Mouse (Mus musculus) lung, embryonic 15.5 days (tissue): ENCODE measurements around the gene C5ar1. TPM values are rescaled to one million over a fixed set of nuclear protein-coding genes. Genes with fewer than 3 reads are reported as not detected.
A peak's percentile ranks its signal among the peaks of the same experiment; 100 is the strongest.
"Not testable (repeated sequence)": the region's sequence is repeated elsewhere in the genome, so short reads cannot be mapped to it uniquely, and the experiment has no call there.

Source experiments
- ATAC-seq: fragments of 200-750 bp; cut with Nextera tagmentation; 2 replicates; pipeline ENCODE4 v1.8.0; 2017; ENCODE audit warnings: moderate number of reproducible peaks, borderline replicate concordance; ENCODE audit not compliant: low FRiP score, low TSS enrichment; ENCODE audit errors: extremely low read depth
- H3K27ac ChIP-seq: fragments of 300-500 bp; sonication (generic); 2 replicates; pipeline ENCODE4 v1.5.1; 2015; ENCODE audit warnings: moderate library complexity, mild to moderate bottlenecking, inconsistent platforms
- H3K27me3 ChIP-seq: fragments of 300-500 bp; sonication (generic); 2 replicates; pipeline ENCODE4 v1.6.1; 2015; ENCODE audit warnings: inconsistent platforms
- H3K36me3 ChIP-seq: fragments of 300-500 bp; sonication (generic); 2 replicates; pipeline ENCODE4 v1.6.1; 2015; ENCODE audit warnings: inconsistent platforms
- H3K4me1 ChIP-seq: fragments of 300-500 bp; sonication (generic); 2 replicates; pipeline ENCODE4 v1.6.1; 2015; ENCODE audit warnings: inconsistent platforms
- H3K4me2 ChIP-seq: fragments of 300-500 bp; sonication (generic); 2 replicates; pipeline ENCODE4 v1.6.1; 2015; ENCODE audit warnings: inconsistent platforms, mild to moderate bottlenecking, moderate library complexity
- H3K4me3 ChIP-seq: fragments of 300-500 bp; sonication (generic); 2 replicates; pipeline ENCODE4 v1.5.1; 2015; ENCODE audit warnings: mild to moderate bottlenecking, inconsistent platforms
- H3K9ac ChIP-seq: fragments of 300-500 bp; sonication (generic); 2 replicates; pipeline ENCODE4 v1.6.1; 2015; ENCODE audit warnings: inconsistent platforms
- H3K9me3 ChIP-seq: fragments of 300-500 bp; sonication (generic); 2 replicates; pipeline ENCODE4 v1.6.1; 2016; ENCODE audit warnings: inconsistent platforms
- WGBS: fragments of 180-500 bp; shearing (Covaris S2); methylation state at CpG from one replicate; pipeline ENCODE4 v1.1.7; 2015; 5-methylcytosine and 5-hydroxymethylcytosine counted together
- polyA plus RNA-seq: library from polyadenylated mRNA; unstranded; fragments of >200 nt; fragmentation: Nextera tagmentation; extraction: Ambion mirVana; gene quantifications from 2 replicates; pipeline ENCODE4 v1.2.1, GENCODE M21; 2015

C5ar1 gene
- 2.5 and 2.7 TPM in 2 replicates for polyA plus RNA-seq

DNA sequence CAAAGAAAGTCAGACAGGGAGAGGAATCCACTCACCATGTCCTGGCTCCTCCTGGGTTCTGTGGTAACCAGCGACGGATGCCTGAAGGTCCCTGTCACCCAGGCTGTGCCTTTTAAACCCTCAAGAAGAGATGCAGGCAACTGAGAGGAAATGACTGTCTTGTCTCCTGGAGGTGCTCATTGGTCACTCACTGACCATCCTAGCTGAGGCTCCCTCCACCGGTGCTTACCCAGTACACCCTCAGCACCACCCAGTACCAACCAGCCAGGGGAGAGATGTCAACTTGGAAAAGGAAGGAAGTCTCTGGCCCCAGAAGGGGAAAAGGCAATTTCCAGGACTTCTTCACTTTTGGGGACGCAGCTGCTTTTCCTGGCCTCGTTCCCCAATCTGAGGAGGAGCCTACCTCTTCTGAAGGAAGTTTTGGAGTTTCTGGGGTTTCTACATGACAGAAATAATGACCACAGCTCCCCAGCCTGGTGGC lies at the start of gene C5ar1:
Gene C5ar1, minus strand, starts transcription at position 431 of the 481 bp plus-strand sequence.
- Histone ChIP-seq H3K4me3 (no peak within 1 kb of the TSS), H3K36me3 (no peaks in the 10 kb centered on the region), H3K9ac (no peak within 1 kb of the TSS), H3K4me2 (no peak within 1 kb of the TSS), H3K27me3 (no peaks in the 10 kb centered on the region), H3K9me3 (no peaks in the 10 kb centered on the region), H3K4me1 (no peaks in the 10 kb centered on the region), H3K27ac (no peak within 1 kb of the TSS)
- WGBS = 86% methylated on average over 5 of the region's 5 CpGs
- ATAC-seq = no peak

DNA sequence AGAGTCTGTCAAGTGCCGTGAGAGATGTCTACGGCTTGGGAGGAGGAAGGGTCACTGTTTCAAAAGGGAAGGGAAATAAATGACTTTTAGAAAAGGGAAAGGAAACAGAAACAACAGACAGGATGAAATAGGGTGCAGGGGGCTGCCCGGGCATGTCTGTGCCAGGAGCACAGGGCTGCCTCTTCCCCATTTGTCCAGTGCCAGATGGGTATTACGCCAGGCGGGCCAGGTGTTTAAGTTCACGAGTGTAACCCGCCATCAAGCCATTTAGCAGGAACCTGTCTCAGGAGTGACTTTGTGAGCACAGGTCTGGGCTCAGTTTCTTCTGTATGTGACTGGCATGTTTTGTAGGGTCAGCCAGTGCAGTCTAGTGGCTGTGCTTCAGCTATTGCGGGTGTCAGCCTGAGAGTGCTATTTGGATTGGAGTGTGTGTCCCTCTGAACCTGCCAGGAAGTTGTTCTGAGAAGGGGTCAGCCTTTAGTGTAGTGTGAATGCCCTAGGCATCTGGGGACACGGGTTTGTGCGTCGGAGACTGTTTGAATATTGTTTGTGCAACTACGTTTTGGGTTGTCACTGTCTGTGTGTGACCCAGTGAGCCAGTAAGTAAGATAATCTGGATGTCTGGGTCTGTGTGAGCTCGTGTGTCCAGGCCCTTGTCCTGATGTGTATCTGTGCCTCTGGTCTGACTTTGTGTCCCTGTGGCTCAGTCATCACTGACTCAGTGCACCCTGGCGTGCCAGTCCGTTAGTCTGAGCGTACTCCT lies 49.4 kb upstream of the C5ar1 start:
- Histone ChIP-seq H3K4me1 (peaks cover 51% of the 10 kb centered on the region), H3K27ac (peak overlapping the region; percentile 48), H3K9ac (peak overlapping the region; percentile 51), H3K36me3 (no peaks in the 10 kb centered on the region), H3K27me3 (peaks cover 12% of the 10 kb centered on the region), H3K4me3 (peak overlapping the region; percentile 64), H3K4me2 (peak overlapping the region; percentile 99), H3K9me3 (no peaks in the 10 kb centered on the region)
- 23% methylated on average over 16 of the region's 16 CpGs for WGBS
- no peak for ATAC-seq

DNA sequence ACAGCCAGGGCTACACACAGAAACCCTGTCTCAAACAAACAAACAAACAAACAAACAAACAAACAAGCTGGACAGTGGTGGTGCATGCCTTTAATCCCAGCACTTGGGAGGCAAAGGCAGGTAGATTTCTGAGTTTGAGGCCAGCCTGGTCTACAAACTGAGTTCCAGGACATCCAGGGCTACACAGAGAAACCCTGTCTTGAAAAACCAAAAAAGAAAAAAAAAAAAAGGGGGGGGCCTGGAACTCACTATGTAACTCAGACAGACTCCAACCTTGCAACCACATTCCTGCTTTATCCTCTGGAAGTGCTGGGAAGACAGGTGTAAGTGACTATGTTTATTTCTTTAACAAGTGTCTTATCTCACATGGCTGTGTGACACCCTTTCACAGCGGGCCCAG lies 48.8 kb upstream of the C5ar1 start, which contains the start of gene Bbc3:
Gene Bbc3, plus strand, starts transcription at position 301 of the 400 bp plus-strand sequence.
- peak within 1 kb of the TSS; percentile 64 for H3K4me3 ChIP-seq
- not testable (repeated sequence) for H3K9me3 ChIP-seq, H3K36me3 ChIP-seq, ATAC-seq
- peak within 1 kb of the TSS; percentile 48 for H3K27ac ChIP-seq
- WGBS = 12% methylated on average over 1 of the region's 1 CpGs
- H3K9ac ChIP-seq = peak within 1 kb of the TSS; percentile 51
- peaks cover 46% of the 10 kb centered on the region for H3K4me1 ChIP-seq
- peaks cover 12% of the 10 kb centered on the region for H3K27me3 ChIP-seq
- peak within 1 kb of the TSS; percentile 99 for H3K4me2 ChIP-seq

DNA sequence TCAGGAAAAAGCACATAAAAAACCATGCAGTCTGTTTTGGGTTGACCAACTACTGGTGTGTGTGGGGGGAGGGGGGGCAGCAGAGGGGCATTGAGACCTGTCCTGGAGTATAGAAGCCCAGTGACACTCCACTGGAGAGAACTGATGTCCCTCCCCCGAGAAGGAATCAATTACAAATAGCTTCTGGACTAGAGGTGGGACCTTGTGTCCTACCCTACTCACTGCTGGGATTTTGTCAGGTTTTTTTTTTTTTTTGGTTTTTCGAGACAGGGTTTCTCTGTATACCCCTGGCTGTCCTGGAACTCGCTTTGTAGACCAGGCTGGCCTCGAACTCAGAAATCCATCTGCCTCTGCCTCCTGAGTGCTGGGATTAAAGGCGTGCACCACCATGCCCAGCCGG lies 47.8 kb upstream of the C5ar1 start:
- peaks cover 12% of the 10 kb centered on the region for H3K27me3 ChIP-seq
- not testable (repeated sequence) for H3K36me3 ChIP-seq, H3K4me2 ChIP-seq, H3K27ac ChIP-seq, H3K9ac ChIP-seq, ATAC-seq, H3K9me3 ChIP-seq, H3K4me3 ChIP-seq
- 76% methylated on average over 6 of the region's 6 CpGs for WGBS
- H3K4me1 ChIP-seq = peaks cover 36% of the 10 kb centered on the region

DNA sequence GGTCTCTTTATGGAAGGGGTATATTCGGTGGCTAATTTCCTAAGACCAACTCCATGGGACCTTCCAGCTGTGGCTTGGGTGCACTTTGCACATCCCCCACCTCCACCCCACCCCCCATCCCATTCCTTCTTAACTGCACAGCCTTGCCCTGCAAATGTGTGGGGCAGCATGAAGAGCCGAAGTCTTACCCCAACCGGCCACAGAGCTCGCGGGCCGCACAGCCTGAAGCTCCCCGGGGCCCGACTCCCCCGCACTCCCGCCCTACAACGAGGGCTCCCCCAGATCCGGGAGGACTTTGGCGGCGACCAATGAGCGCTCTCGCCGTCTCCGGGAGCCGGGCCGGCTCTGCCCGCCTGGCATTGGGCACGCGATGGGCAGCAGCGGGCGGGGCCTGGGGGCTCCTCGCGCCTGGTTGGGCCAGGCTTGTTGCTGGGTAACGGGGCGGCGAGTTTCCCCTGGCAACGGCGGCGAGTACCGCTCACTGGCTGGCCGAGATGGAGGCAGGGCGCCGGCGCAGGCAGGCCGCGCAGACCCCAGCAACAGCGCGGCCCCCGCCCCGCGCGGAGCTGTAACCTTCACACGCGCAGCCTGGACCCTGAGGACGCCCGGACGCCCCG lies 40.2 kb upstream of the C5ar1 start:
- under 1% methylated on average over 52 of the region's 52 CpGs for WGBS
- ATAC-seq = peak; percentile 67
- Histone ChIP-seq H3K9ac (no peak overlapping the region), H3K36me3 (no peaks in the 10 kb centered on the region), H3K4me3 (peak overlapping the region; percentile 35), H3K27me3 (no peaks in the 10 kb centered on the region), H3K27ac (no peak overlapping the region), H3K4me2 (peak overlapping the region; percentile 67), H3K4me1 (peaks cover 31% of the 10 kb centered on the region), H3K9me3 (no peaks in the 10 kb centered on the region)

DNA sequence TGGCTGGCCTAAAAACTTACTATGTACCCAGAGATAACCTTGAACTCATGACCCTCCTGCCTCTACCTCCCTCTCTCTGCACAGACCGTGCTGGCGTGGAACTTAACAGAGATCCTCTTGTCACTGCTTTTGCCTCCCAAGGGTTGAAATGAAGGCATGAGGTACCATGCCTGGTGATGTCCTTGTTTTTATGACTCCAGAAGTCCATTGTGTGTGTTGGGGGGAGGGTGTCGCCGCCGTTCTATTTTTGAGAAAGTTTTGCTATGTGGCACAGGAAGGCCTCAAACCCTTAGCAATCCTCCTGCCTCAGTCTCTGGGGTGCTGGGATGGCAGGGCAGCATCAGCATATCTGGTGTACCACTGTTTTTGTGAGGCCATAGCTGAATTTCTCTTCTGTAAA lies 39.6 kb upstream of the C5ar1 start:
- Histone ChIP-seq H3K27me3 (no peaks in the 10 kb centered on the region), H3K4me3 (no peak overlapping the region), H3K4me2 (peak overlapping the region; percentile 67; the same call in 1 of the 2 replicates), H3K36me3 (no peaks in the 10 kb centered on the region), H3K9ac (no peak overlapping the region), H3K4me1 (peaks cover 31% of the 10 kb centered on the region), H3K27ac (no peak overlapping the region), H3K9me3 (no peaks in the 10 kb centered on the region)
- 64% methylated on average over 5 of the region's 5 CpGs for WGBS
- no peak for ATAC-seq

DNA sequence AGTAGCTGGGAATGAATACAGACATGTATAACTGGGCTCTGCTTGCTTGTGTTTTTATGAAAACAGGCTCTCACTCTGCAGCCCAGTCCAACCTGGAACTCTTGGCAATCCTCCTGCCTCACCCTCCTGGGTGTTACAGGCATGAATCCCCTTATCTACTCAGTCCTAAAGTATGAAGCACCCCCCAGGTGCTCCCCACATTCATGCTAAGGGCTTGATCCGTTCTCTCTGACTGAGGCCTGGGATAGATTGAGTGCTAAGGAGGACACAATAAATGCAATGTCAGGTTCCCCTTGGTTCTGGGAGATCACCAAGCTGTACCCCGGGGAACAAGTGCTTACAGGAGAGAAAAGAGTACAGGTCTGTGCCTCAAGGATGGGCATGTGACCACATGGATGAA lies 38.3 kb upstream of the C5ar1 start:
- WGBS = 56% methylated on average over 2 of the region's 2 CpGs
- H3K36me3 ChIP-seq = no peaks in the 10 kb centered on the region
- no peak for ATAC-seq
- no peak overlapping the region for H3K4me3 ChIP-seq
- peaks cover 31% of the 10 kb centered on the region for H3K4me1 ChIP-seq
- H3K9ac ChIP-seq = no peak overlapping the region
- no peak overlapping the region for H3K27ac ChIP-seq
- no peak overlapping the region for H3K4me2 ChIP-seq
- no peaks in the 10 kb centered on the region for H3K27me3 ChIP-seq
- no peaks in the 10 kb centered on the region for H3K9me3 ChIP-seq

DNA sequence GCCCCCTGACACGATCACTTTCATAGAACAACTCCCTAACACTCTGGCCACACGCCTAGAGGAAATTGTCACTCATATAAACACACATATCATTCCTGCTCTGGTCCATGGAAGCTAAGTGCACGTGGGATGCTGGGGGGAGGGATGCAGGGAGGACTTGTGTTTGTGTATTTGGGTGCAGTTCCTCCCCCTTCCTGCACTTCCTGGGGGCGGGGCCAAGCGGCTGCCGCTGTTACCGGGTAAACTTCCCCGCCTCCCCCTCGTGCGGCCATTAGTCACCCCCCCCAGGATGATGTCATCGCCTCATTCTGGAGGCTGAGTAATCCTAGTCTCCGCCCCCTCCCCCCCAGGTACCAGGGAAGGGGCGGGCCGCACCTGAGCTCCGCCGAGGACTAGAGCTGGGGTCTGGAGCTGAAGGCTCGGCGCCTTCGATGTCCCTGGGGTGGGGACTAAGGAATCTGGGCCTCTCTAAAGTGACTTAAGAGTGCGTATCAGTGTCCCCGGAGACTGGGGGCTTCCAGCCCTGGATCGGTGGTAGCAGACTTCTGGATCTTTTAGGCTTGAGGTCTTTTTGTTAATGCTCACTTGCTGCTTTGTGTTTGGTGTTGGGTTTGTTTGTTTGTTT lies 37.5 kb upstream of the C5ar1 start:
- peak overlapping the region; percentile 62 for H3K4me2 ChIP-seq
- peaks cover 31% of the 10 kb centered on the region for H3K4me1 ChIP-seq
- H3K27me3 ChIP-seq = no peaks in the 10 kb centered on the region
- H3K9me3 ChIP-seq = no peaks in the 10 kb centered on the region
- WGBS = under 1% methylated on average over 22 of the region's 22 CpGs
- peak; percentile 8; the same call in 1 of the 2 replicates for ATAC-seq
- H3K27ac ChIP-seq = peak overlapping the region; percentile 93
- H3K9ac ChIP-seq = no peak overlapping the region
- peak overlapping the region; percentile 30 for H3K4me3 ChIP-seq
- no peaks in the 10 kb centered on the region for H3K36me3 ChIP-seq

DNA sequence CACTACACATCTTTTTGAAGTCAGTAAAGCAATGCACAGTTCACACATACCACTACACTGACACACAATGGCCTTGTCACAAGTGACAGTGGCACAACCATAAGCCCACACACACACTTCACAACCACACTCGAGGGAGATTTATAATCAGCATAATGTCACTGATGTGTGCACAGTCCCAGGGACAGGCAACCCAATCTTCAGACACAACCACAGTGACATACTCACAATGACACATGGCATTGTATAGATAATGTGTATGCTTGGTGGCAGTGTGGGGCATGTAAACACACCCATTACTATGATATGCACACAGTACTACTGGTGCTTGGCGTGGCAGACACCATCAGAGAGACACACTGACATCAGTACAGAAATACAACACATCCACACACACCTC lies 36.8 kb upstream of the C5ar1 start:
- Histone ChIP-seq H3K4me2 (peak overlapping the region; percentile 96), H3K4me1 (peaks cover 31% of the 10 kb centered on the region), H3K4me3 (no peak overlapping the region), H3K27me3 (no peaks in the 10 kb centered on the region), H3K36me3 (no peaks in the 10 kb centered on the region), H3K27ac (peak overlapping the region; percentile 93), H3K9me3 (no peaks in the 10 kb centered on the region), H3K9ac (no peak overlapping the region)
- ATAC-seq = no peak
- WGBS = 30% methylated on average over 2 of the region's 2 CpGs

DNA sequence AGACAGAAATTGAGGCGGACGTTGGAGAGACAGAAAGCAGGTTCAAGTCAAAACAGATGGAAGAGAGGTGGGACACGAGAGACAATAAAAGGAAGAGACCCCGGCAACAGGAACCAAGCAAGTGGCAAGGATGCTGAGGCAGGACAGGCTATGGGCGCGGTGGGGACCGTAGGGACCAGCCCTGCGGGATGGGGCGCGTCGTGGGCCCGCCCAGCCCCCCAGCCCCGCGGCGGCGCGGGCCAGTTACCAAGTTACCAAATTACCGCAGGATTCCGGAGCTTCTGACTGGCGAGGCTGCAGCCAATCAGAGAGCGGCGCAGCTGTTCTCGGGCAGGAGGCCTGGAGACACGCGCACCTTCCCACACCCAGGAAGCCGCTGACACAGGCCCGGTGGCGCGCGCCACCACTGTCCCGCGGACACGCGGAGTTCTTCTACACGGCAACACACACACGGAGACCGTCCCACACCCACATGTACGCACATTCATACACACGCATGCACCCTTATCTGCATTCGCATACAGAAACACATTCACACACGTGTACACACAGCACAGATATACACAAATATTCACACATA lies 36.1 kb upstream of the C5ar1 start:
- Histone ChIP-seq H3K9ac (peak overlapping the region; percentile 47), H3K27ac (peak overlapping the region; percentile 93), H3K27me3 (no peaks in the 10 kb centered on the region), H3K4me1 (peaks cover 31% of the 10 kb centered on the region), H3K4me2 (peak overlapping the region; percentile 96), H3K4me3 (peak overlapping the region; percentile 42), H3K9me3 (no peaks in the 10 kb centered on the region), H3K36me3 (no peaks in the 10 kb centered on the region)
- 3% methylated on average over 41 of the region's 41 CpGs for WGBS
- peak; percentile 66 for ATAC-seq

DNA sequence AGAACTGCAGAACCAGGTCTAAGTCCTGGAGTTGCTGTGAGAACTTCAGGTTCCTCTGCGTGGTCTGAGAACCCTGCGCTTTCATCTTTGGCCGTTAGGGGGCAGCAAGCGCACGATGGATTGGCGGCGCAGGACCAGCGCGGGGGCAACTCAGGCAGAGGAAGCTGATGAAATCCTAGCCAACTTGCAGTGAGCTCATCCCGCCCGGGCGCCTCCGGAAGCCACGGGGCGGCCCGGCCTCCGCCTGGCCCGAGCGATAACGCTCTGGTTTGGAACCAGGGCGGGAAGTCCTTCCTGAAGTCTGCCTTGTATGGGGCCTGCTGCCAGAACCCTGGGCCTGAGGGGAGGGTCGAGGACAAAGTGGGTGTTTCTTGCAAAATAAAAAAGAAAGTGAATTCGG lies 35.5 kb upstream of the C5ar1 start:
- H3K27me3 ChIP-seq = no peaks in the 10 kb centered on the region
- peak overlapping the region; percentile 47 for H3K9ac ChIP-seq

More for the DNA sequence above, 35.5 kb upstream of the C5ar1 start:
- Histone ChIP-seq H3K36me3 (no peaks in the 10 kb centered on the region), H3K4me3 (peak overlapping the region; percentile 42), H3K9me3 (no peaks in the 10 kb centered on the region), H3K4me1 (peaks cover 27% of the 10 kb centered on the region), H3K27ac (peak overlapping the region; percentile 93), H3K4me2 (peak overlapping the region; percentile 96)
- ATAC-seq = peak; percentile 89
- WGBS = under 1% methylated on average over 23 of the region's 23 CpGs
